Mouse (Mus musculus): ENCODE results near the gene Gnl2.

DNA sequence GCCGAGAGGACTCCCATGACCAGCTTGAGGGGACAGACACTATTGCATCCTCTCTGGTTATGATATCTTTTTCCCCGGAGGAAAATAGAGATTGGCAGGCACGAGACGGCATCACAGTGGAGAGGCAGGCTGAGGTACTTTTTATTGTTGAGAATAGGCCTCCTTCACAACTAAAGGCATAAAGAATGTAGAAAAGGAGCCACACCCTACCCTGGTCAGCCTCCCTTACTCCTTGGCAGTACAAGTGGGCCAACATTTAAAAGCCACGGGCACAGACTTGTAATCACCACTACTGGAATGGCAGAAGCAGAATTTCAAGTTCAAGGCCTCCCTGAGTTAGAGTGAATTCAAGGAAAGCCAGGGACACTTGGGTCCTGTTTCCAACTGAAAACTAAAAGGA is 41.6 kb downstream of the Gnl2 start:
- TF ChIP-seq POLR2A (IDR thresholded peaks at IDR 0.05; ENCODE audit: low read depth, low read length) = no peak
- TF ChIP-seq CTCF (IDR thresholded peaks at IDR 0.05; ENCODE audit: borderline replicate concordance, insufficient read depth, low read length) = no peak

Data from embryonic fibroblast, embryonic 13.5 days (primary cell).